Mouse (Mus musculus) heart, postnatal 14 days (tissue): ENCODE measurements around the gene Armt1. TPM values are rescaled to one million over a fixed set of nuclear protein-coding genes. Genes with fewer than 3 reads are reported as not detected.
A peak's percentile ranks its signal among the peaks of the same experiment; 100 is the strongest.

Source experiments
- DNase-seq, 2 experiments: peaks; one replicate each; pipeline ENCODE4 v3.0.0; 2021 to 2022
- intact Hi-C: fragments of 180-260 bp; cut with DNase I; formaldehyde crosslinking; loops from one replicate; pipeline ENCODE4 v1.15.1; 2025
- long read RNA-seq, 2 experiments: library from polyadenylated mRNA; stranded (forward); transcript quantifications; one replicate each; pipeline ENCODE4 v2.0.0; 2021
- total RNA-seq, 2 experiments: library from RNA; stranded (reverse); gene quantifications; 2 replicates each; pipeline ENCODE4 v1.2.3; 2021

Gene Armt1
- 1 to 10 TPM; 7.1 TPM for total RNA-seq
- long read RNA-seq, experiment 1, transcript Armt1-201 (5 exons, 2,429 nt), result major isoform, 10 of 14 reads
- long read RNA-seq, experiment 1, partial matches to known transcripts, result 0 of 14 reads
- long read RNA-seq, experiment 1, other reads (novel, unspliced or antisense), result 3 of 14 reads
- long read RNA-seq, experiment 2, transcript Armt1-201 (5 exons, 2,429 nt), result major isoform, 10 of 17 reads
- long read RNA-seq, experiment 2, partial matches to known transcripts, result 3 of 17 reads
- long read RNA-seq, experiment 2, other reads (novel, unspliced or antisense), result 3 of 17 reads

- DNase-seq, result peak; percentile 96 to 97
- intact Hi-C loops, result loop anchor here (10.0 kb wide), 1 partner anchor 732 kb away; no protein-coding TSS in a partner anchor
Measured at GRCm38 (mm10) chr10:4432123-4432931, at the start of gene Armt1, which contains the start of gene Rmnd1. Armt1 (plus strand) TSS chr10:4432467. Rmnd1 (minus strand) TSS chr10:4432388.

GRCm38 (mm10) chr10:4384244-4384643, 48.0 kb upstream of the Armt1 start:
- DNase-seq, result no peak
- intact Hi-C loops, result no loop called here

- intact Hi-C loops, result no loop called here
- peak; percentile 97 to 98 for DNase-seq
Measured at GRCm38 (mm10) chr10:4386609-4387591, 45.4 kb upstream of the Armt1 start.

- intact Hi-C loops, result no loop called here
- peak; percentile 68 to 71 for DNase-seq
Measured at GRCm38 (mm10) chr10:4387701-4388383, 44.4 kb upstream of the Armt1 start, which contains the start of gene Zbtb2. Zbtb2 (minus strand) TSS chr10:4388108.

- intact Hi-C loops, result no loop called here
- no peak for DNase-seq
Measured at GRCm38 (mm10) chr10:4388384-4388745, 43.9 kb upstream of the Armt1 start.

GRCm38 (mm10) chr10:4389036-4389435, 43.2 kb upstream of the Armt1 start:
- intact Hi-C loops, result no loop called here
- no peak for DNase-seq

GRCm38 (mm10) chr10:4389461-4390112, 42.7 kb upstream of the Armt1 start:
- intact Hi-C loops, result no loop called here
- no peak for DNase-seq

GRCm38 (mm10) chr10:4390550-4390949, 41.7 kb upstream of the Armt1 start:
- intact Hi-C loops, result no loop called here
- DNase-seq, result no peak

GRCm38 (mm10) chr10:4391076-4391475, 41.2 kb upstream of the Armt1 start:
- no peak for DNase-seq
- intact Hi-C loops, result no loop called here

- intact Hi-C loops, result no loop called here
- DNase-seq, result peak; percentile 37 to 48
Measured at GRCm38 (mm10) chr10:4391851-4392250, 40.4 kb upstream of the Armt1 start.

- DNase-seq, result no peak
- intact Hi-C loops, result no loop called here
Measured at GRCm38 (mm10) chr10:4395321-4395720, 36.9 kb upstream of the Armt1 start.

GRCm38 (mm10) chr10:4398058-4398457, 34.2 kb upstream of the Armt1 start:
- no peak for DNase-seq
- intact Hi-C loops, result no loop called here

- intact Hi-C loops, result loop anchor here (5.0 kb wide), 1 partner anchor 752 kb away; no protein-coding TSS in a partner anchor
- DNase-seq, result peak; percentile 34 to 64
Measured at GRCm38 (mm10) chr10:4404895-4405491, 27.3 kb upstream of the Armt1 start.

GRCm38 (mm10) chr10:4405511-4405910, 26.8 kb upstream of the Armt1 start:
- DNase-seq, result no peak
- intact Hi-C loops, result loop anchor here (5.0 kb wide), 1 partner anchor 752 kb away; no protein-coding TSS in a partner anchor

GRCm38 (mm10) chr10:4407191-4407590, 25.1 kb upstream of the Armt1 start:
- intact Hi-C loops, result loop anchor here (5.0 kb wide), 1 partner anchor 750 kb away; no protein-coding TSS in a partner anchor
- DNase-seq, result no peak

- intact Hi-C loops, result no loop called here
- DNase-seq, result peak in 1 of 2 experiments; percentile 34
Measured at GRCm38 (mm10) chr10:4425245-4425644, 7.0 kb upstream of the Armt1 start.

- intact Hi-C loops, result loop anchor here (10.0 kb wide), 1 partner anchor 734 kb away; no protein-coding TSS in a partner anchor
- DNase-seq, result no peak
Measured at GRCm38 (mm10) chr10:4430399-4430798, 1.9 kb upstream of the Armt1 start.

GRCm38 (mm10) chr10:4430826-4431225, 1.4 kb upstream of the Armt1 start:
- peak; percentile 19 for DNase-seq
- intact Hi-C loops, result loop anchor here (10.0 kb wide), 1 partner anchor 734 kb away; no protein-coding TSS in a partner anchor
